Mouse (Mus musculus): Measurements from ENCODE around the gene Xpnpep1. TPM values are rescaled to one million over a fixed set of nuclear protein-coding genes. Genes with fewer than 3 reads are reported as not detected.
A peak's percentile ranks its signal among the peaks of the same experiment; 100 is the strongest.

The Xpnpep1 gene
- polyA plus RNA-seq, 1 experiment from 2014 or later, result 111 TPM

DNA sequence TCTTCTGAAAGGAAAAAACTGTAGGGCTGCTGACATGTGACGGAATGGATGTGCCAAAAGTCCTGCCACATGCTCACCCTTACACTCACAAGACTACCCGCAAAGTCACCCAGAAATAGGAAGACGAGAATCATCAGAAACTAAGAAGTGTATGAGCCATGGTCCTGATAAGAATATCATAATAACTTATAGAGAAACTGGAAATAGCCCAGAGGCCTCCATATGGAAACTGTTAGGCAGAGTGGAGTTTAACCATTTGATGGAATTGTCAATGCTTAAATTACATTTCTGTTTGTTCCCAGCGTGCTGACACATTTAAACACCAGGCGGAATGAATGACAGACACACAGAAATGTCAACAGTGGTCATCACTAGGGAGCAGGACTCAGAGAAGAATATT, 31.1 kb downstream of the Xpnpep1 start:
- no peaks in the 10 kb centered on the region for H3K9me3 ChIP-seq (ENCODE audit: control insufficient read depth, low read length)
- H3K27me3 ChIP-seq (ENCODE audit: control insufficient read depth, insufficient read depth, low read length), result no peaks in the 10 kb centered on the region
- H3K4me2 ChIP-seq (replicated peaks; ENCODE audit: low read depth), result no peak overlapping the region
- peak overlapping the region; percentile 78 for H3K27ac ChIP-seq (replicated peaks)
- ATAC-seq (ENCODE audit: low FRiP score, low TSS enrichment) (no peak), DNase-seq (ENCODE audit: low spot score) (no peak)
- TF ChIP-seq CTCF (IDR thresholded peaks at IDR 0.05; ENCODE audit: low read depth), result no peak
- TF ChIP-seq EP300 (optimal IDR thresholded peaks at IDR 0.05), result no peak
- peaks cover 2% of the 10 kb centered on the region; the same call in 1 of the 2 replicates for H3K4me1 ChIP-seq (replicated peaks; ENCODE audit: control insufficient read depth, insufficient read depth)
- H3K36me3 ChIP-seq (ENCODE audit: control insufficient read depth, insufficient read depth, low read length), result peaks cover 15% of the 10 kb centered on the region
- no peak overlapping the region for H3K4me3 ChIP-seq (ENCODE audit: low read depth, low read length)
- WGBS, result 58% methylated on average over 5 of the region's 5 CpGs
- no peak overlapping the region for H3K9ac ChIP-seq (ENCODE audit: low read length)

DNA sequence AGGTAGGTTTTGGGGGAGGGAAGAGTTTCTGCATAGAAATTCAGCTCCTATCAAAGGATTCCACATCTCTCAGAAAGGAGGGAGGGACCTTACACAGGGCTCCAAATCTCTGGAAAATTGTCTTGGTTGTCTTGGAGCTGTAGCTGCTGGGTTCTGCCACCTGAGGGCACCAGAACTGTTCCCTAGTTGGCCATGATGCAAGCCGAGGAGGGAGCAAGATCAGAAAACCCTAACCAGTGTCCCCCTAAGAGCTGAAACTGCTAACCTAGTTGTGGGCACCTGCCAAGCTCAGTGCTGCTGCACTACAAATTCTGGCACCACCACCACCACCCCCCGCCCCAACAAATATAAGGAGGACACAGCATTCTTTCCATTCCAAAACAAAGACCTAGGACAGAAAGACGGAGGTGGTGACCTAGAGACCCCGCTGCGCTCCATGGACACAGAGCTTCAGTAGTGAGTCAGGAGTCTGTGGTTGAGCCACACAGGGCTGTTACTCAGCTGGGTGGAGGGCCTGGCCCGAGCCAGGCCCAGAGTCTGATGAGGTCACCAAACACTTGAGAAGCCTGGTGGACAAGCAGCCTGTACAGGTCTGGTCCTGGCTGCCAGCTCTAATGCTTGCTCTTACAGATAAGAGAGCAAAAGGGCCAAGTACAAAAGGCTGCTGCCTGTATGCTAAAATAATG, 31.9 kb downstream of the Xpnpep1 start:
- DNase-seq (ENCODE audit: low spot score) (peak; percentile 81), ATAC-seq (ENCODE audit: low FRiP score, low TSS enrichment) (peak; percentile 98)
- H3K36me3 ChIP-seq (ENCODE audit: control insufficient read depth, insufficient read depth, low read length), result peaks cover 18% of the 10 kb centered on the region
- 0 out of 2 replicates have a peak overlapping the region, but pooled peaks have one; percentile 0 for H3K4me2 ChIP-seq (replicated peaks; ENCODE audit: low read depth)
- no peak overlapping the region for H3K9ac ChIP-seq (ENCODE audit: low read length)
- no peak overlapping the region for H3K4me3 ChIP-seq (ENCODE audit: low read depth, low read length)
- no peaks in the 10 kb centered on the region for H3K27me3 ChIP-seq (ENCODE audit: control insufficient read depth, insufficient read depth, low read length)
- no peaks in the 10 kb centered on the region for H3K9me3 ChIP-seq (ENCODE audit: control insufficient read depth, low read length)
- TF ChIP-seq CTCF (IDR thresholded peaks at IDR 0.05; ENCODE audit: low read depth) (peak; percentile 90), EP300 (optimal IDR thresholded peaks at IDR 0.05) (no peak)
- H3K27ac ChIP-seq (replicated peaks), result peak overlapping the region; percentile 78
- 47% methylated on average over 6 of the region's 6 CpGs for WGBS
- H3K4me1 ChIP-seq (replicated peaks; ENCODE audit: control insufficient read depth, insufficient read depth), result peaks cover 2% of the 10 kb centered on the region; the same call in 1 of the 2 replicates

DNA sequence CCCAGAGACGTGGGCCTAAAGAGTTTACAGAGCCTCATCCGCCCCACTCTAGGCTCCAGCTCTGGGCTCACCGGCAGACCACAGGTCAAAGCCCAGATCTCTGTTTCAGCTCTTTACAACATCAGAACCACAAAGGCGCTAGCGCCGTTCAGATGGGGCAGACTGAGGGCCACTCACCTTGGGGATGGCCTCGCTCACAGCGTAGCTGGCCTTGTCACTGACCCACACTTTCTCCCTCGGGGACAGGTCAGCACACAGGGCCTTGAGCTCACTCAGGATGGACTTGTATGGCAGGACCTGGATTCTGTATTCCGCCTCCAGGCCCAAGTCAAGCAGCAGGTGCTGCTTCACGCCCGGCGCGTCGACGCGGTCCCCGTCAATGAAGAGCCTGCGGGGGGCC, 34.0 kb downstream of the Xpnpep1 start:
- Histone ChIP-seq H3K27me3 (ENCODE audit: control insufficient read depth, insufficient read depth, low read length) (no peaks in the 10 kb centered on the region), H3K9me3 (ENCODE audit: control insufficient read depth, low read length) (no peaks in the 10 kb centered on the region), H3K36me3 (ENCODE audit: control insufficient read depth, insufficient read depth, low read length) (peaks cover 35% of the 10 kb centered on the region), H3K4me3 (ENCODE audit: low read depth, low read length) (no peak overlapping the region), H3K27ac (replicated peaks) (no peak overlapping the region), H3K9ac (ENCODE audit: low read length) (no peak overlapping the region), H3K4me1 (replicated peaks; ENCODE audit: control insufficient read depth, insufficient read depth) (peaks cover 2% of the 10 kb centered on the region; the same call in 1 of the 2 replicates), H3K4me2 (replicated peaks; ENCODE audit: low read depth) (no peak overlapping the region)
- ATAC-seq (ENCODE audit: low FRiP score, low TSS enrichment), result no peak
- DNase-seq (ENCODE audit: low spot score), result no peak
- TF ChIP-seq EP300 (optimal IDR thresholded peaks at IDR 0.05) (no peak), CTCF (IDR thresholded peaks at IDR 0.05; ENCODE audit: low read depth) (no peak)
- 98% methylated on average over 19 of the region's 19 CpGs for WGBS

DNA sequence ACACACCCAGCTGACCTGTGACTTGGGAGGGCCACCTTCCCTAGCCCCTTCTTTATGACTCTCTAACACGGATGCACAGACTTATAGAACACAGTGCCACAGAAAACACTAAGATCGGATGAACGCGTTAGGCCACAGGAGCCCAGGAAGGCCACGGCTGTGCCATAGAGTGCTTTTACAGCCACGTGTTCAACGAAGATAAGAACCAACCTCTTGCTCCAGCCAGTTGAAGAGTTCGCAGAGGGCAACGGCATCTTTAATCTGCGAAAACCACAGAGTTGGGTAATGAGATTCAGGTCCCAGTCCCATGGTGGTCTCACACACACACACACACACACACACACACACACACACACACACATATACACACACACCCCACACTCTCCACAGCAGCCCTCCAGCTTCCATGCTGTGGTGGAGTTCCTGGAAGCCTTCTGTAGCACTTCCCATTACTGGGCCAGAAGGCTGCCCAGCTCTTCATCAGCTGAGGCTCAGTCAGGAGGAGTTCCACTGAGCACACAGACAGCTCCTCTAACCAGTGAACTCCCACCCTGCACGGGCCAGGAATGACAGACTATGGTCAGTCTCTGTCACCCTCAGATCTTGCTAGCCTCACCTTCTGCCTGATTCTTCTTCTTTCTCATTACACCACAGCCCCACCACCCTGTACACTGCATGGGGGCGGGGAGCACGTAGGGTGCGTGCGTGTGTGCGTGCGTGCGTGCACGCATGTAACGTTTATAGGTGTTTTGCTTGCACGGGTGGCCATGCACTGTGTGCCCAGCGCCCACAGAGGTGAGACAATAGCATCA, 36.3 kb downstream of the Xpnpep1 start:
- TF ChIP-seq CTCF (IDR thresholded peaks at IDR 0.05; ENCODE audit: low read depth) (no peak), EP300 (optimal IDR thresholded peaks at IDR 0.05) (no peak)
- ATAC-seq (ENCODE audit: low FRiP score, low TSS enrichment) (no peak), DNase-seq (ENCODE audit: low spot score) (no peak)
- H3K36me3 ChIP-seq (ENCODE audit: control insufficient read depth, insufficient read depth, low read length), result peaks cover 36% of the 10 kb centered on the region
- no peak overlapping the region for H3K4me3 ChIP-seq (ENCODE audit: low read depth, low read length)
- 94% methylated on average over 22 of the region's 22 CpGs for WGBS
- H3K27ac ChIP-seq (replicated peaks), result no peak overlapping the region
- H3K9me3 ChIP-seq (ENCODE audit: control insufficient read depth, low read length), result no peaks in the 10 kb centered on the region
- H3K4me1 ChIP-seq (replicated peaks; ENCODE audit: control insufficient read depth, insufficient read depth), result 0 out of 2 replicates have a peak, but pooled peaks cover 2% of the 10 kb centered on the region
- H3K27me3 ChIP-seq (ENCODE audit: control insufficient read depth, insufficient read depth, low read length), result no peaks in the 10 kb centered on the region
- no peak overlapping the region for H3K4me2 ChIP-seq (replicated peaks; ENCODE audit: low read depth)
- H3K9ac ChIP-seq (ENCODE audit: low read length), result no peak overlapping the region

DNA sequence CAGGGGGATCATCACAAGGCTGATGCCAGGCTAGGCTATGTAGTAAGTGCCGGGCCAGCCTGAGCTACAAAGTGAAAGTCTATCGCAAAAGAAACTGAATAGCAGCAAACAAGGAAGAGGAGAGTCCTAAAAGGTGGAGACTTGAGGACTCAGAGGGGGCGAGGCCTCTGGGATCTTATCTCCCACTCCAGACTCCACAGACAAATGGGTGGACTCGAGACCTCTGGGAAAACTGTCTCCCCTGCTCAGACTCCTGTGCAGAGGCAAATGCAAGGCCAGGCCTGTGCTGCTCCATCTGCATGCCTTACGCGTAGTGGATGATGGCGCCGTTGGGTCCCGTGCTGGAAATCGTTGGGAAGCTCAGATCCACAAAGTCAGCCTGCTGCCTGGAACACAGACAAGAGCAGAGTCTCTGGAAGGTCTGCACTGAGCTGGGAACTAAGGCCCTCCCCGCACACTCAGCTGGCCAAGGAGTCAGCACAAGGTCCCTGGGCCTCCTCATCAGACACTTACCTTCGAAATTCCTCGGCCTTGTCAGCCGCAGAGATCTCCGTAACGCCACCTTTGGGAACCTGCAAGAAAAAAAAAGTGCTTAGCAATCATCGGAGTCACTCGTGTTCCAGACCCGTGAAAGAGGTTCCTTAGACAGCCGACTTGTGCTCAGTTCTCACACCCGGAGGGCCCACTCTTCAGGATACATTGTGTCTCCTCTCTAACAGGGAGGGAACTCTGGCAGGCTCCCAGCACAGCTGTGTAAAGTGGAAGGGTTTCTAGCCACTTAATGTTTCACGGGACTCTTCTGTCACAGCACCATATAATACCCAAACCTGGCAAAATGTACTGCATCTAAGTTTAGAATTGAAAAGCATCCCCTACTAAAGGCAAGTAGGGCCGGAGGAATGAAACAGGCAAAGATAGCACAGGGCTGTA, 37.6 kb downstream of the Xpnpep1 start:
- TF ChIP-seq EP300 (optimal IDR thresholded peaks at IDR 0.05) (no peak), CTCF (IDR thresholded peaks at IDR 0.05; ENCODE audit: low read depth) (no peak)
- peaks cover 36% of the 10 kb centered on the region for H3K36me3 ChIP-seq (ENCODE audit: control insufficient read depth, insufficient read depth, low read length)
- H3K4me3 ChIP-seq (ENCODE audit: low read depth, low read length), result no peak overlapping the region
- DNase-seq (ENCODE audit: low spot score), result no peak
- no peak overlapping the region for H3K27ac ChIP-seq (replicated peaks)
- 88% methylated on average over 23 of the region's 23 CpGs for WGBS
- H3K9me3 ChIP-seq (ENCODE audit: control insufficient read depth, low read length), result no peaks in the 10 kb centered on the region
- H3K27me3 ChIP-seq (ENCODE audit: control insufficient read depth, insufficient read depth, low read length), result no peaks in the 10 kb centered on the region
- H3K4me1 ChIP-seq (replicated peaks; ENCODE audit: control insufficient read depth, insufficient read depth), result no peaks in the 10 kb centered on the region
- H3K4me2 ChIP-seq (replicated peaks; ENCODE audit: low read depth), result no peak overlapping the region
- ATAC-seq (ENCODE audit: low FRiP score, low TSS enrichment), result no peak
- no peak overlapping the region for H3K9ac ChIP-seq (ENCODE audit: low read length)

Data from stomach, postnatal 0 days (tissue).